Mouse (Mus musculus) kidney, adult 18-20 months (tissue): ENCODE data around the gene Tmem127.
"Not testable (repeated sequence)": the region's sequence is repeated elsewhere in the genome, so short reads cannot be mapped to it uniquely, and the experiment has no call there.

Source experiments
- DNase-seq: peaks from one replicate; pipeline ENCODE4 v3.0.0; 2021

Tmem127 gene

GRCm38 (mm10) chr2:127247592-127248333, at the start of gene Tmem127, which contains the start of gene Ciao1:
TSS of gene Tmem127 (plus strand) at chr2:127247908.
TSS of gene Ciao1 (minus strand) at chr2:127247816.
- peak; percentile 97 for DNase-seq

- peak; percentile 59 for DNase-seq
These were observed 42.8 kb upstream of the Tmem127 start for GRCm38 (mm10) chr2:127204932-127205331.

GRCm38 (mm10) chr2:127205936-127206335, 41.8 kb upstream of the Tmem127 start:
- not testable (repeated sequence) for DNase-seq

GRCm38 (mm10) chr2:127206916-127207315, 40.8 kb upstream of the Tmem127 start:
- no peak for DNase-seq

- DNase-seq, result peak; percentile 94
These were observed 39.9 kb upstream of the Tmem127 start, which contains the start of the genes 1810024B03Rik and Snrnp200 for GRCm38 (mm10) chr2:127207547-127208451. TSS of gene 1810024B03Rik (minus strand) at chr2:127208280. TSS of gene Snrnp200 (plus strand) at chr2:127208386.

GRCm38 (mm10) chr2:127208452-127208769, 39.3 kb upstream of the Tmem127 start:
- DNase-seq, result no peak

GRCm38 (mm10) chr2:127210701-127211100, 37.0 kb upstream of the Tmem127 start:
- DNase-seq, result no peak

GRCm38 (mm10) chr2:127217746-127218145, 30.0 kb upstream of the Tmem127 start:
- DNase-seq, result no peak

GRCm38 (mm10) chr2:127225261-127225660, 22.4 kb upstream of the Tmem127 start:
- no peak for DNase-seq

- DNase-seq, result no peak
These were observed 9.7 kb upstream of the Tmem127 start for GRCm38 (mm10) chr2:127237897-127238610.

- no peak for DNase-seq
These were observed 7.6 kb upstream of the Tmem127 start for GRCm38 (mm10) chr2:127240065-127240464.

GRCm38 (mm10) chr2:127248334-127249004, 761 bp downstream of the Tmem127 start:
- peak; percentile 48 for DNase-seq

GRCm38 (mm10) chr2:127250291-127251008, 2.7 kb downstream of the Tmem127 start:
- DNase-seq, result no peak

GRCm38 (mm10) chr2:127251457-127251856, 3.7 kb downstream of the Tmem127 start:
- no peak for DNase-seq

GRCm38 (mm10) chr2:127251880-127252527, 4.3 kb downstream of the Tmem127 start:
- DNase-seq, result peak; percentile 26

GRCm38 (mm10) chr2:127252787-127253186, 5.1 kb downstream of the Tmem127 start:
- DNase-seq, result no peak

- no peak for DNase-seq
These were observed 7.0 kb downstream of the Tmem127 start for GRCm38 (mm10) chr2:127254604-127255134.

GRCm38 (mm10) chr2:127255294-127255693, 7.6 kb downstream of the Tmem127 start:
- DNase-seq, result no peak

GRCm38 (mm10) chr2:127259340-127259739, 11.6 kb downstream of the Tmem127 start:
- DNase-seq, result no peak

GRCm38 (mm10) chr2:127262480-127262879, 14.8 kb downstream of the Tmem127 start:
- no peak for DNase-seq

- no peak for DNase-seq
These were observed 20.1 kb downstream of the Tmem127 start for GRCm38 (mm10) chr2:127267854-127268253.
